Mouse (Mus musculus): Measurements from ENCODE around the gene Olfr1364. TPM values are rescaled to one million over a fixed set of nuclear protein-coding genes. Genes with fewer than 3 reads are reported as not detected.
A peak's percentile ranks its signal among the peaks of the same experiment; 100 is the strongest.

Olfr1364 gene
- polyA plus RNA-seq (2017; shearing (Covaris generic)): not detected

DNA sequence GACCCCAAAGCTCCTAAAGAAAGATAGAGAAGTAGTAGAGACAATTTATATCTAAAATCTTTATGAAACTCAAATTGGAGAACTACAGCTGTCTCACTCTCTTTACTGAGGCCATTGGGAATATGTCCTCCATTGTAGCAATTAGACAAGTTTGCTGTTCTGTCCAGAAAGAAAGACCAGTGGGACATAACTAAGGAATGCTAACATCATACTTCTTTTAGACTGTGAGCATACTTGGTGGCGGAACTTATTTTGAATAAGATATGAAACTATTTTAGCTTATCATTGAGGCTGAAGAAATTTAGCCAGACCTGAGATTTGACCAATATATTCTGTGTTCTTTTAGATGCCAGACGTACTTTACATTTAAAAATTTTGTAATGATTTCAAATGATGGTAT, at the start of gene Olfr1364:
Gene Olfr1364 (minus strand): TSS at position 101 of the 400 bp plus-strand sequence.
- ATAC-seq: no peak

GRCm38 (mm10) chr13:21613922-21614321, 32.4 kb upstream of the Olfr1364 start, which contains the start of gene Olfr1362:
TSS of gene Olfr1362 (minus strand) at chr13:21614022.
- ATAC-seq: no peak

- no peak for ATAC-seq
Observed at GRCm38 (mm10) chr13:21591618-21592017, 10.1 kb upstream of the Olfr1364 start.

GRCm38 (mm10) chr13:21559793-21560192, 21.8 kb downstream of the Olfr1364 start, which contains the start of gene Olfr1535:
TSS of gene Olfr1535 (minus strand) at chr13:21559893.
- ATAC-seq: no peak

GRCm38 (mm10) chr13:21550416-21551110, 31.0 kb downstream of the Olfr1364 start:
- ATAC-seq: no peak

DNA sequence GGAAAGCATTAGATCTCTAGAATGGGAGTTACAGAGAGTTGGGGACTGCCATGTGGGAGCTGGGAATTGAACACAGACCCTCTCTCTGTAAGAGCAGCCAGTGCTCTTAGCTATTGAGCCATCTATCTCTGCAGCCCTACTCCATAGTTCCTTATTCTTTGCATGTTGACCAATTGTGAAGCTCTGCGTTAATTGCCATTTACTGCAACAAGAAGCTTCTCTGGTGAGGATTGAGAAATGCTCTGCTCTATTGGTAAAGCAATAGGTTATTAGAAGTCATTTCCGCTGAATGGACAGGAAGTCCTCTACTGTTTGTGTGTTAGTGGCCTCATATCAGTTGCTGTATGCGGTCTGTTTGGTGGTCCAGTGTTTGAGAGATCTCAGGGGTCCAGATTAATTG, 32.1 kb downstream of the Olfr1364 start:
- ATAC-seq: no peak

DNA sequence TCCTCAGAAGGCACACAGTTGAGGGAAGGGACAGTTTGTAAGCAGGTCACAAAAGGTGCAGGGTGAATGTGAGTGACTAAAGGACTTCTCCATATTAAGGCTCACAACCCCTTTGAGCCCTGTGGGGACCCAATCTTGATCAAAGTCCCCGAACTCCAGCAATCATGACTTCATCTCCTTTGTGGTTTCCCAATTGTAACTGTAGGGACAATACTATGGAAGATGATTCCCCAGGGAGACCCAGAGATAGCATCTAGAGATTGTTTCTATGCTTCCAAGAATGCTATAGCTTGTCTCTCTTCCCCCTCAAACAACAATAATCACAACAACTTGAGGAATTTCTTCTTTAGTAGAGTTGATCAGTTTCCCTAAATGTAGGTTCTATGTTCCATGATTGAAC, 38.9 kb downstream of the Olfr1364 start, which contains the start of gene Olfr1366:
Gene Olfr1366 (minus strand): TSS at position 101 of the 400 bp plus-strand sequence.
- ATAC-seq: no peak

GRCm38 (mm10) chr13:21530781-21531201, 50.8 kb downstream of the Olfr1364 start, which contains the start of gene Zkscan8:
TSS of gene Zkscan8 (minus strand) at chr13:21531120.
- peak; percentile 98 for ATAC-seq

DNA sequence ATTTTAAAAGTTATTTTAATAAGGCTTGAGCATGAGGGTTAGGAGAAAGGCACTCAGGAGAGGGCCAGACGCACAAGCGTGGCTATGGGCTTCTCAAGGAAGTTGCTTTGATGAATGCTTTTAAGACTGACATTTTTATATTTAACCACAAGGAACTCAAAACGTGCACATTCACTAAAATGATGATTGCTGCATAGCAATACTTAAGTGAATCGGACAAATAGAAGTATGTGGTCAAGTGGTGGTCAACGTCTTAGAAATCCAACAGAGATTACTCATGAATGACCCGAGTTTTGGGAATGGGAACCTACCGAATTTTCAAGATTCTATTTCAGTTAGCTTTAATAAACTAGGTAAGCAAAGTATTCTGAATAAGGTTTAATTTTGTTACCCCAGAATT, 51.4 kb downstream of the Olfr1364 start:
- no peak for ATAC-seq

Other genes with a start within 250 kb of the Olfr1364 start
- gene Olfr1367, start 234.8 kb downstream of the Olfr1364 start, polyA plus RNA-seq (2017; shearing (Covaris generic)): not detected
- gene Zscan12, start 218.9 kb downstream of the Olfr1364 start, polyA plus RNA-seq (2017; shearing (Covaris generic)): 1 to 10 TPM; 5.4 to 6.2 TPM
- gene Zkscan3, start 179.0 kb downstream of the Olfr1364 start, polyA plus RNA-seq (2017; shearing (Covaris generic)): 10 to 100 TPM; 24.1 to 34.5 TPM
- 1 to 10 TPM in 1 of 2 experiments, under 1 TPM in 1; 0.82 to 1.4 TPM for gene Pgbd1, start 140.7 kb downstream of the Olfr1364 start, polyA plus RNA-seq (2017; shearing (Covaris generic))
- 10 to 100 TPM; 52.6 to 54.9 TPM for gene Zscan26, start 128.0 kb downstream of the Olfr1364 start, polyA plus RNA-seq (2017; shearing (Covaris generic))
- gene Nkapl, start 113.2 kb downstream of the Olfr1364 start, polyA plus RNA-seq (2017; shearing (Covaris generic)): not detected
- gene Zkscan4, start 102.9 kb downstream of the Olfr1364 start, polyA plus RNA-seq (2017; shearing (Covaris generic)): not detected
- gene Gm10065, start 102.3 kb downstream of the Olfr1364 start, polyA plus RNA-seq (2017; shearing (Covaris generic)): not detected
- under 1 TPM in 1 of 2 experiments, not detected in 1; 0.50 TPM for gene AK157302, start 86.5 kb downstream of the Olfr1364 start, polyA plus RNA-seq (2017; shearing (Covaris generic))
- 10 to 100 TPM in 1 of 2 experiments, 1 to 10 TPM in 1; 2.5 to 45.3 TPM for gene Gm11273, start 80.3 kb downstream of the Olfr1364 start, polyA plus RNA-seq (2017; shearing (Covaris generic))
- gene Zkscan8, start 50.6 kb downstream of the Olfr1364 start, polyA plus RNA-seq (2017; shearing (Covaris generic)): 10 to 100 TPM in 1 of 2 experiments, 1 to 10 TPM in 1; 5.0 to 10.1 TPM
- not detected for gene Olfr1366, start 39.0 kb downstream of the Olfr1364 start, polyA plus RNA-seq (2017; shearing (Covaris generic))
- gene Olfr1535, start 21.9 kb downstream of the Olfr1364 start, polyA plus RNA-seq (2017; shearing (Covaris generic)): under 1 TPM in 1 of 2 experiments, not detected in 1; 0.40 TPM
- gene Olfr1362, start 32.3 kb upstream of the Olfr1364 start, polyA plus RNA-seq (2017; shearing (Covaris generic)): not detected
- not detected for gene Olfr11, start 60.8 kb upstream of the Olfr1364 start, polyA plus RNA-seq (2017; shearing (Covaris generic))
- gene Olfr1361, start 81.6 kb upstream of the Olfr1364 start, polyA plus RNA-seq (2017; shearing (Covaris generic)): not detected
- gene Olfr1360, start 95.6 kb upstream of the Olfr1364 start, polyA plus RNA-seq (2017; shearing (Covaris generic)): not detected
- not detected for gene Olfr1359, start 116.4 kb upstream of the Olfr1364 start, polyA plus RNA-seq (2017; shearing (Covaris generic))
- 1 to 10 TPM in 1 of 2 experiments, not detected in 1; 1.2 TPM for gene Hist1h2bl, start 134.4 kb upstream of the Olfr1364 start, polyA plus RNA-seq (2017; shearing (Covaris generic))
- 1 to 10 TPM in 1 of 2 experiments, not detected in 1; 5.1 TPM for gene Hist1h2ai, start 134.7 kb upstream of the Olfr1364 start, polyA plus RNA-seq (2017; shearing (Covaris generic))
- gene Hist1h3h, start 135.9 kb upstream of the Olfr1364 start, polyA plus RNA-seq (2017; shearing (Covaris generic)): 1 to 10 TPM in 1 of 2 experiments, not detected in 1; 6.0 TPM
- gene Hist1h2bm, start 140.3 kb upstream of the Olfr1364 start, polyA plus RNA-seq (2017; shearing (Covaris generic)): 1 to 10 TPM; 2.4 to 2.8 TPM
- gene Hist1h4j, start 153.3 kb upstream of the Olfr1364 start, polyA plus RNA-seq (2017; shearing (Covaris generic)): under 1 TPM in 1 of 2 experiments, not detected in 1; 0.61 TPM
- gene Hist1h4k, start 168.7 kb upstream of the Olfr1364 start, polyA plus RNA-seq (2017; shearing (Covaris generic)): 1 to 10 TPM; 4.8 to 6.3 TPM
- 1 to 10 TPM; 2.5 to 3.5 TPM for gene Hist1h2ak, start 172.1 kb upstream of the Olfr1364 start, polyA plus RNA-seq (2017; shearing (Covaris generic))
- 1 to 10 TPM; 3.3 to 5.0 TPM for gene Hist1h2bn, start 172.4 kb upstream of the Olfr1364 start, polyA plus RNA-seq (2017; shearing (Covaris generic))
- gene Hist1h1b, start 198.9 kb upstream of the Olfr1364 start, polyA plus RNA-seq (2017; shearing (Covaris generic)): 10 to 100 TPM; 28.3 to 35.3 TPM
- 1 to 10 TPM in 1 of 2 experiments, not detected in 1; 3.8 TPM for gene Hist1h3i, start 201.6 kb upstream of the Olfr1364 start, polyA plus RNA-seq (2017; shearing (Covaris generic))
- 10 to 100 TPM in 1 of 2 experiments, 1 to 10 TPM in 1; 2.0 to 11.5 TPM for gene Hist1h2an, start 205.5 kb upstream of the Olfr1364 start, polyA plus RNA-seq (2017; shearing (Covaris generic))
- gene Hist1h2bp, start 205.7 kb upstream of the Olfr1364 start, polyA plus RNA-seq (2017; shearing (Covaris generic)): not detected
- gene Hist1h2bq, start 228.4 kb upstream of the Olfr1364 start, polyA plus RNA-seq (2017; shearing (Covaris generic)): 1 to 10 TPM; 4.2 to 9.2 TPM
- 1 to 10 TPM in 1 of 2 experiments, not detected in 1; 2.4 TPM for gene Hist1h2ao, start 228.7 kb upstream of the Olfr1364 start, polyA plus RNA-seq (2017; shearing (Covaris generic))
- gene Hist1h4m, start 230.0 kb upstream of the Olfr1364 start, polyA plus RNA-seq (2017; shearing (Covaris generic)): 1 to 10 TPM in 1 of 2 experiments, not detected in 1; 6.5 TPM

Data from activated CD4-positive, CD25-positive, alpha-beta regulatory T cell, adult 4 months (primary cell).